Mouse (Mus musculus) heart, adult 11 months (tissue): ENCODE data around the gene Smim9.
"Not testable (repeated sequence)": the region's sequence is repeated elsewhere in the genome, so short reads cannot be mapped to it uniquely, and the experiment has no call there.

ENCODE experiments used
- DNase-seq: peaks from one replicate; pipeline ENCODE4 v3.0.0; 2022

Smim9 gene

DNA sequence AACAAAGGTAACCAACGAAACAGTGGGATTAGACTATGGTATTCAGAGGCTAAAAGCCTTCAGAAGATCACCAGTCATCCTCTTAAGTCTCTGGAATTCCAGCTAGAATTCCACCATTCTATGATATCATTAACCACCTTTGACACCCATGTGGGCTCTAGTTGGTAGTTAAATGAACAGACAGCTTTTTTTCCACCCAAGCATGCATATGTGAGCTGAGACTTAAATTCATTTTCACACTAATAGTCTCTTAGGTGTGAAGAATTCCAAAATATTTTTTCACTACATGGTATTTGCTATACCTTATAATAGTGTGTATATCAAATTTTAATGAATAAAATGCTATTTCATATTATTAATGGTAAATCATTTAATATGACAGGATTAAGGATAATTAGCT is at the start of gene Smim9:
TSS of gene Smim9 (minus strand) at position 101 of the 400 bp plus-strand sequence.
- no peak for DNase-seq

DNA sequence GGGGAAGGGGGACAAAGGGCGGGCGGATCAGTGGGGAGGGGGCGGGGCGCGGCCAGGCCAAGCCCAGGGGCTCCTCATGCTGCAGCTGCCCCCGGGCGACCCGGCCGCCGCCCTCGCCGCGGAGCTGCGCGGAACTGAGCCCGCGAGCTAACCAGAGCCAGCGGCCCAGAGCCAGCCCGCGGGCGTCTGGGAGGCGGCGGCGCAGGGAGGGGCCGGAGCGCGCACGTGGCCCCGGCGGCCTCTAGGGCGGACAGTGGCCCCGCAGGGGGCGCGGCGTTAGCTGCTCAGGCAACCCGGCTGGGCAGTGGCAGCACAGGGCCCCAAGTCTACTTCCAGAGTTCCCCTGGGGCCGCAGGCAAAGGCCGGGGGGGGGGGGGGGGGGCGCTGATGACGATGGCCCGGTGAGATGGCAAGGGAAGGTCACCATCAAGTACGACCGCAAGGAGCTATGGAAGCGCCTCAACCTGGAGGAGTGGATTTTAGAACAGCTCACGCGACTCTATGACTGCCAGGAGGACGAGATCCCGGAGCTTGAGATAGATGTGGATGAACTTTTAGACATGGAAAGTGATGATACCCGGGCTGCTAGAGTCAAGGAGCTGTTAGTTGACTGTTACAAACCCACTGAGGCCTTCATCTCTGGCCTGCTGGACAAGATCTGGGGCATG is 7.9 kb downstream of the Smim9 start:
- DNase-seq: peak; percentile 97

DNA sequence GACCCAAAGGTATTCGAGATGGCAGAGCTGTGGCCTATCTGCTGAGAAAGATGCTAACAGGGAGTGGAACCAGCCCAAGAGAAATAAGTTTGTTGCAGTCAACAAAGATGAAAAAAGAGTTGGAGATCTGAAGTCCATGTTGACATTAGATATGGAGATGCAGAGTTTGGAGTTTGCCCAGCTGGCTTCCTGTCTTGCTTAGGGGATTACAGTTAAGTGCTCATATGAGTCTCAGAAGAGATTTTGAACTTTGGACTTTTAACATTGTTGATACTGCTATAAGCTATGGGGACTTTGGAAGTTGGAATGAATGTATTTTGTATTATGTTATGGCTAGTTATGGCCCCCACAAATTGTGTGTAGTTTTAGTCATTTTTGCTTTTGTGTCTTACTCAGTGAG is 11.3 kb downstream of the Smim9 start:
- DNase-seq: peak; percentile 44

DNA sequence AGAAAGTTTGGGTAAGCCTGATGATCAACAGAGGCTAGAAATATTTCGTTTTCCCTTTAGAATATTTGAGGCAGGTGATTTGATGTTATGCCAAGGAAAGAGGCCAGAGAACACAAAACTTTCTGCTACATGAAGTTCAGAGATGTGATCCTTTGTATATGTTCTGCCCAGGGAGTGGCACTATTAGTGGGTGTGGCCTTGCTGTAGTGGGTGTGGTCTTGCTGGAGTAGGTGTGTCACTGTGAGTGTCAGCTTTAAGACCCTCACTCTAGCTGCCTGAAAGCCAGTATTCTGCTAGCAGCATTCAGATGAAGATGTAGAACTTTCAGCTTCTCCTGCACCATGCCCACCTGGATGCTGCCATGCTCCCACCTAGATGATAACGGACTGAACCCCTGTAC is 13.3 kb downstream of the Smim9 start:
- peak; percentile 40 for DNase-seq

DNA sequence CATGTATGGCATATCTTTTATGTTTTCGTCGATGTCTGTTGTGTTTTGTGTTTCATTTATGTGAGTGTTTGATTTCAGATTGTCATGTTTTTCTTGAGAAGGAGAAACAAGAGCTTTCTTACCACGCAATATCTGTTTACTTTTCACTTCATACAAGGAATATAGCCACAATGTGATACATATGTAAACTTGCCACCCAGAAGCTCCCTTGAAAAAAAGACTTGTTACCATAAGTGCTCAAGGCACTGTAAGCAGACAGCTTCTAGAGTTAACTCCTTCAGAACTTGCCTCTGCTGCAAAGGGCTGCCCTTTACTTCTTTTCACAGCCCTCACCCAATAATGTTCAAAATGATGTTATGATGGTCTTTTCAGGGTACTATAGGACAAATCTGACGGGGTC is 15.2 kb downstream of the Smim9 start:
- no peak for DNase-seq

GRCm38 (mm10) chrX:75143124-75143555 is 20.4 kb downstream of the Smim9 start:
- DNase-seq: not testable (repeated sequence)

DNA sequence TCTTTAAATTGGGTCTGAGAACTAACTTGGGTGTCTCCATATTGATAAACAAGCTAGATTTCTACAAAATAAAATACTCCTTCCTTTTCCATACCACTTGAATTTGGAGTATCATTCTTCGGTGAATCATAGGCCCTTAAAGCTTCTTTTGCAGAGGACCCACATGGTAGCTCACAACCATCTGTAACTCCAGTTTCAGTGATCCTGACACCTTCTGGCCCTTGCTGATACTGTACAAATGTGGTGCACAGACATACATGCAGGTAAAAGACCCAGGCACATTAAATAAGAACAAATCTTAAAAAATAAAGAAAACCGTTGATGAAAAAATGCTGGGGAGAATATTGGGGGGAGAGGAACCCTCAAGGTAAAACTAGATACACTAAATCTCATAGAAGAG is 25.4 kb downstream of the Smim9 start:
- no peak for DNase-seq

DNA sequence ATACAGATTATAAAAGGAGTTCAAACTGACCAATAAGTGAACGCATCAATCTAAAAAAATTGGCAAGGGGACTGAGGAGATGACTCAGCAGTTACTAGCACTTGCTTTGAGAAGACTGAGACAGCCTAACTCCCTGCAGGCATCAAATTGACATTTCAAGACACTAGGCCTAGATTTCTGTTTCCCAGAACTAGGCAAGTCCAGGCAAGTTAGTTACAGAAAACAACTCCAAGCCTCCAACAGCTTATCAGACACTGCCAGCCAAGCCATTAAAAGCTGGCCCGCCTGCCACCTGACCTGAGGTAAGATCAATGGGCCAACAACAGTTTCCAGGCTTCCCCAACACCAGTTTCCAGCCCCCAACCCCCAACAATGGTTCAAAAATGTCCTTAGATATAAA is 25.8 kb downstream of the Smim9 start:
- DNase-seq: no peak

DNA sequence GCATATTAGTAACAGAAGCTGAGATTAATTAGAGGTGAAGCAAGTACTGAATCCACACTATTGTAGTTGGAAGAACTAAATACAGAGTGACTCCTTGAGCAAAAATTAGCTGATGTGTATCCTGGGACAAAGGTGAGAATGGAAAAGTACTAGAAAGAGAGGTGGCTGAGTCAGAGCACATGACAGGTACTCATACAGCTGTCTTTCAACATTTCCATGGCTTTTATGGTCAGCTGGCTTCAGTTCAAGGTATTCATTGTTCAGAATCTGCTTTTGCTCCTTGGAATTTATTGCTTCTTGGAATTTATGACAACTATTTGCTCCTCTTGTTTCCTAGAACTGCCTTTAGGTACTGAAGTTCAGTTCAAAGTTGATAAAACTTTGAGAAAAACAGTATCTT is 26.6 kb downstream of the Smim9 start:
- DNase-seq: no peak

- DNase-seq: peak; percentile 99
Observed at GRCm38 (mm10) chrX:75130467-75131160, 33.0 kb downstream of the Smim9 start, which contains the start of gene Mpp1. TSS of gene Mpp1 (minus strand) at chrX:75131016.

GRCm38 (mm10) chrX:75129474-75129873 is 34.1 kb downstream of the Smim9 start:
- peak; percentile 71 for DNase-seq

GRCm38 (mm10) chrX:75128333-75128980 is 35.1 kb downstream of the Smim9 start:
- DNase-seq: peak; percentile 94

DNA sequence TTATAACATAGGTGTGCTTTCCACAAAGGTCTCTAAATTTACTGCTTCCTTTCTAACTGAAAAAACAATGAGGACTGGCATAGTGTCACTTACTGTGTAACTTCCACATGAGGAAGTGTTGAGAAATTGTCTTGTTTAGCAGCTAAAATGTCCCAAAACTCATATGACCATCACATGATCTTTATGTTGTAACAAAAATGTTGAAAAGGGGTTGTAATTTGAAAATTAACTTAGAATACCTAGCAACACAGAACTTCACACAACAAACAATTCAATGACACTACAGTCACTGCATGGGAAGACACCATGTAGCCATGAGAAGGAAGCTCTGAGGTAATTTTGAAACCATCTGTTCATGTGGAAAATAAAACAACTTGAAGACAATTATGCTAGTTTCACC is 36.7 kb downstream of the Smim9 start:
- no peak for DNase-seq

- DNase-seq: no peak
Observed at GRCm38 (mm10) chrX:75125606-75126005, 38.0 kb downstream of the Smim9 start.

GRCm38 (mm10) chrX:75115550-75115949 is 48.0 kb downstream of the Smim9 start:
- no peak for DNase-seq

DNA sequence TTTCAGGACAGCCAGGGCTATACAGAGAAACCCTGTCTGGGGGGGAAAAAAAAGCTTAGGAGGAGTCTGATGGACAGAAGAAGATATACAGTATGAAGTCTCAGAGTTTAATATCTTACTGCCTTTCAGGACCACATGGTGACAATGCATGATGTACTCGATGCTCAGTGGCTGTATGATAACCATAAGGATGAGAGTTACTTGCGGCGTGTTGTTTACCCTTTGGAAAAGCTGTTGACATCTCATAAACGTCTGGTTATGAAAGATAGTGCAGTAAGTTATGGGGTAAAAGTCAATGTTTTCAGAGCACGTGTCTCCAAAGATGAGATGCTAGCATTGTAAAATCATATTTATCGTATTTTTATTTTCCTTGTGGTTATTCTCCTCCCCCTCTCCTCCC is 61.3 kb downstream of the Smim9 start:
- DNase-seq: no peak

DNA sequence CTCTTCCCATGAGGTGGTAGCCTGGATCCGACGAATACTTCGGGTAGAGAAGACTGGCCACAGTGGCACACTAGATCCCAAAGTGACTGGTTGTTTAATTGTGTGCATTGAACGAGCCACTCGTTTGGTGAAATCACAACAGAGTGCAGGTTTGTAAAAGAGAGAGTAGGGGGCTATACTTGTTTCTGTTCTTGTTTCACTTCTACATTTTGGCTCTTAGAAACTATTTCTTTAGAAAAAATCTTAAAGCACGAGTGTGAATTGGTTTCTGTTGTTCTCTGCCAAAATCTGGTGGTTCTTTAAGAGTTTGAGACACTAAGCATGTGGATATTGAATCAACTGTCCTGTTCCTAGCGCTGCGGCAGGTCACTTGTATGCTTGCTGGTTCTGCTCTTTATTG is 64.8 kb downstream of the Smim9 start:
- DNase-seq: no peak

DNA sequence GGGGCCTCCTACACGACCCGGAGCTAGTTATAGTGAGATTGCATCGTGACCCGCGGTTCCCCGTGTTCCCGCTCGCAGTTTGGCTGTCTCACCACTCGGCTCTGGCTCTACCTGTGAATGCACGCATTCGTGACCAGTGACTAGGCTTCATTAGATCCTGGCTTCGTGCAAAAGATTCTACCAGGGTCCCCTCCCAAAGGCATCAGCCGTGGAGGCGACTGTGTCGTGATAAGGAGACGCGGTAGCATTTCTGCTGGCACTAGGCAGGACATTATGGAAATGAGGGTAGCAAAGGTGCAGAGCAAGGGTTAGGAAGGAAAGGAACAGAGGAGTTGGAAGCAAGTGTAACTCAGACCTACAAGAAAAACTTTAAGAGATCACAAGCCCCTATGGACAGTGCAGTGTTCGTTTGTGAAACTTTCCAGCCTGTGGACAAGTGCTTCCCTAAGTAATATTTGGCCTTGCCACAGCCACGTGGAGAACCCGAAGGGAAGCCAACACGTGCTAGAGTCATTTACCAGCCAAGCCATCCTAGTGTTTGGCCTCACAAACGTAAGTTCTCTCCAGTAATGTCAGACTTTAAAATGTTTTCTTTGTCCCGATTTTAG is 67.3 kb downstream of the Smim9 start:
- no peak for DNase-seq
